Mouse (Mus musculus): ENCODE data around the gene Ube2z. TPM values are rescaled to one million over a fixed set of nuclear protein-coding genes. Genes with fewer than 3 reads are reported as not detected.

The Ube2z gene
- polyA plus RNA-seq, 1 experiment from 2014 or later: 20.9 TPM

DNA sequence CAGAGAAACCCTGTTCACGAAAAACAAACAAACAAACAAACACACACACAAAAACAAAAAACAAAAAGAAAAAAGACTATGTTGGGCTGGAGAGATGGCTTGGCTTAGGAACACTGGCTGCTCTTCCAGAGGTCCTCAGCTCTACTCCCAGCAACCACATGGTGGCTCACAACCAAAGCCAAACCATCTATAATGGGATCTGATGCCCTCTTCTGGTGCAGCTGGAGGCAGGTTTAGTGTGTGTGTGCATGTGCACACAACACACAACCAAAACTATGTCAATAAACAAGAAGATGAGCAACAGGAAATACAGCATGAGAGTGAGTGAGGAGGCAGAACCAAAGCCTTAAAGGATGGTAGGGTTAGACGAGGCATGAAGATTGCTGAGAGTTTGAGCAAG, 33.5 kb downstream of the Ube2z start:
- DNase-seq (ENCODE audit: low spot score): no peak
- H3K4me3 ChIP-seq (ENCODE audit: low read depth, low read length): no peak overlapping the region
- no peak overlapping the region for H3K9ac ChIP-seq (ENCODE audit: low read depth, low read length)
- ATAC-seq (ENCODE audit: low FRiP score): no peak
- H3K27ac ChIP-seq (ENCODE audit: low read depth, low read length): no peak overlapping the region
- no peaks in the 10 kb centered on the region for H3K36me3 ChIP-seq (ENCODE audit: control insufficient read depth, insufficient read depth, low read length)
- H3K27me3 ChIP-seq (ENCODE audit: control insufficient read depth, insufficient read depth, low read length): no peaks in the 10 kb centered on the region; the same call in 1 of the 2 replicates
- no peaks in the 10 kb centered on the region for H3K9me3 ChIP-seq (ENCODE audit: control insufficient read depth, low read length)
- 83% methylated on average over 2 of the region's 2 CpGs for WGBS
- no peak overlapping the region for H3K4me2 ChIP-seq (replicated peaks; ENCODE audit: low read depth, low read length)
- H3K4me1 ChIP-seq (replicated peaks; ENCODE audit: control insufficient read depth, insufficient read depth, low read length): no peaks in the 10 kb centered on the region; the same call in 1 of the 2 replicates

GRCm38 (mm10) chr11:96030571-96030970, 34.6 kb downstream of the Ube2z start:
- no peaks in the 10 kb centered on the region; the same call in 1 of the 2 replicates for H3K4me1 ChIP-seq (replicated peaks; ENCODE audit: control insufficient read depth, insufficient read depth, low read length)
- no peaks in the 10 kb centered on the region for H3K36me3 ChIP-seq (ENCODE audit: control insufficient read depth, insufficient read depth, low read length)
- H3K9me3 ChIP-seq (ENCODE audit: control insufficient read depth, low read length): no peaks in the 10 kb centered on the region
- H3K4me3 ChIP-seq (ENCODE audit: low read depth, low read length): no peak overlapping the region
- H3K27me3 ChIP-seq (ENCODE audit: control insufficient read depth, insufficient read depth, low read length): no peaks in the 10 kb centered on the region; the same call in 1 of the 2 replicates
- no peak overlapping the region for H3K9ac ChIP-seq (ENCODE audit: low read depth, low read length)
- H3K27ac ChIP-seq (ENCODE audit: low read depth, low read length): no peak overlapping the region
- WGBS: 89% methylated on average over 3 of the region's 3 CpGs
- no peak overlapping the region for H3K4me2 ChIP-seq (replicated peaks; ENCODE audit: low read depth, low read length)
- DNase-seq (ENCODE audit: low spot score) (no peak), ATAC-seq (ENCODE audit: low FRiP score) (no peak)

DNA sequence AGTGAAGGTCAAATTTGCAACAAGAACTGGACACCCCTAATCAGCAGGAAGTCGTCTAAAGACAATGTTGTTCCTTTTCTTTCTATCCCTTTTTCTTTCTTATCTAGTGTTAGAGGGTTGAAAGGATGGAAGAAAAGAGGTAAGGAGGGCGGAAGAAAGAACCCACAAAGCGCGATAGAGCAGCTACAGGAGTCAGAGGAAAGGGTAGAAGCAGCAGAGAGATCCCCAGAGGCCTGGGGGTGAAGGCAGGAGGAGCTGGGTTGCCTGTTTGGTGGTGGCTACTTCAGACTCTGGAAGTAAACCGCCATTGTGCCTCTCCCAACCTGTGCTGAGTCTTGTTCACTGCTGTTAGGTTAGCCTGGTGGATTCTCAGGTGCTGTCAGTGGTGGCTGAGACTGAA, 37.1 kb downstream of the Ube2z start:
- Histone ChIP-seq H3K9me3 (ENCODE audit: control insufficient read depth, low read length) (no peaks in the 10 kb centered on the region), H3K36me3 (ENCODE audit: control insufficient read depth, insufficient read depth, low read length) (no peaks in the 10 kb centered on the region), H3K4me1 (replicated peaks; ENCODE audit: control insufficient read depth, insufficient read depth, low read length) (no peaks in the 10 kb centered on the region), H3K27me3 (ENCODE audit: control insufficient read depth, insufficient read depth, low read length) (no peaks in the 10 kb centered on the region; the same call in 1 of the 2 replicates), H3K27ac (ENCODE audit: low read depth, low read length) (no peak overlapping the region), H3K4me3 (ENCODE audit: low read depth, low read length) (no peak overlapping the region), H3K9ac (ENCODE audit: low read depth, low read length) (no peak overlapping the region), H3K4me2 (replicated peaks; ENCODE audit: low read depth, low read length) (no peak overlapping the region)
- ATAC-seq (ENCODE audit: low FRiP score) (no peak), DNase-seq (ENCODE audit: low spot score) (no peak)
- WGBS: 60% methylated on average over 5 of the region's 5 CpGs

GRCm38 (mm10) chr11:96020622-96021021, 44.6 kb downstream of the Ube2z start:
- 69% methylated on average over 4 of the region's 4 CpGs for WGBS
- Histone ChIP-seq H3K9ac (ENCODE audit: low read depth, low read length) (no peak overlapping the region), H3K36me3 (ENCODE audit: control insufficient read depth, insufficient read depth, low read length) (no peaks in the 10 kb centered on the region), H3K27ac (ENCODE audit: low read depth, low read length) (no peak overlapping the region), H3K9me3 (ENCODE audit: control insufficient read depth, low read length) (no peaks in the 10 kb centered on the region), H3K4me2 (replicated peaks; ENCODE audit: low read depth, low read length) (no peak overlapping the region), H3K27me3 (ENCODE audit: control insufficient read depth, insufficient read depth, low read length) (no peaks in the 10 kb centered on the region), H3K4me1 (replicated peaks; ENCODE audit: control insufficient read depth, insufficient read depth, low read length) (no peaks in the 10 kb centered on the region), H3K4me3 (ENCODE audit: low read depth, low read length) (no peak overlapping the region)
- DNase-seq (ENCODE audit: low spot score): no peak
- no peak for ATAC-seq (ENCODE audit: low FRiP score)

- 15% methylated on average over 9 of the region's 9 CpGs for WGBS
- Histone ChIP-seq H3K9me3 (ENCODE audit: control insufficient read depth, low read length) (no peaks in the 10 kb centered on the region), H3K36me3 (ENCODE audit: control insufficient read depth, insufficient read depth, low read length) (no peaks in the 10 kb centered on the region), H3K27ac (ENCODE audit: low read depth, low read length) (no peak overlapping the region), H3K4me2 (replicated peaks; ENCODE audit: low read depth, low read length) (no peak overlapping the region), H3K27me3 (ENCODE audit: control insufficient read depth, insufficient read depth, low read length) (no peaks in the 10 kb centered on the region), H3K9ac (ENCODE audit: low read depth, low read length) (no peak overlapping the region), H3K4me1 (replicated peaks; ENCODE audit: control insufficient read depth, insufficient read depth, low read length) (no peaks in the 10 kb centered on the region), H3K4me3 (ENCODE audit: low read depth, low read length) (no peak overlapping the region)
- DNase-seq (ENCODE audit: low spot score) (no peak), ATAC-seq (ENCODE audit: low FRiP score) (no peak)
These were observed 47.2 kb downstream of the Ube2z start for GRCm38 (mm10) chr11:96017941-96018351.

DNA sequence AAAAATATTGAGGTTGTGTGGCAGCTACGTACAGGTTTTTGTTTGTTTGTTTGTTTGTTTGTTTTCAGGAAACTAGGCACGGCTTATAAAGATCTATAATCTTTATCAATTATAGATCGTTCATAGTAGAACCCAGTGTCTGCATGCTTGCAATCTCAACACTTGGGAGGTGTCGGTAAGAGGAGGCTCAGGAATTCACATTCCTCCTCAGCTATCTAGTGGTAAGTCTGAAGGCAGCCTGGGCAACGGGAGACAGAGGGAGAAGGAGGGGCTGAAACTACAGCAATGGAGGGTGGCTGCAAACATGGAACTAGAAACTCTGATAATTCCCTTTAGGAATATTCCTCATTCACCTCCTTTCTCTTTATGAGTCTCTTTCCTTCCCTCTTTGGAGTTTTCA, 49.8 kb downstream of the Ube2z start:
- no peaks in the 10 kb centered on the region for H3K36me3 ChIP-seq (ENCODE audit: control insufficient read depth, insufficient read depth, low read length)
- no peaks in the 10 kb centered on the region; the same call in 1 of the 2 replicates for H3K4me1 ChIP-seq (replicated peaks; ENCODE audit: control insufficient read depth, insufficient read depth, low read length)
- 54% methylated on average over 5 of the region's 5 CpGs for WGBS
- DNase-seq (ENCODE audit: low spot score) (no peak), ATAC-seq (ENCODE audit: low FRiP score) (no peak)
- H3K9ac ChIP-seq (ENCODE audit: low read depth, low read length): no peak overlapping the region
- no peak overlapping the region for H3K27ac ChIP-seq (ENCODE audit: low read depth, low read length)
- H3K4me2 ChIP-seq (replicated peaks; ENCODE audit: low read depth, low read length): no peak overlapping the region
- H3K4me3 ChIP-seq (ENCODE audit: low read depth, low read length): no peak overlapping the region
- no peaks in the 10 kb centered on the region for H3K27me3 ChIP-seq (ENCODE audit: control insufficient read depth, insufficient read depth, low read length)
- no peaks in the 10 kb centered on the region for H3K9me3 ChIP-seq (ENCODE audit: control insufficient read depth, low read length)

- Histone ChIP-seq H3K4me3 (ENCODE audit: low read depth, low read length) (no peak overlapping the region), H3K27ac (ENCODE audit: low read depth, low read length) (no peak overlapping the region), H3K4me1 (replicated peaks; ENCODE audit: control insufficient read depth, insufficient read depth, low read length) (no peaks in the 10 kb centered on the region; the same call in 1 of the 2 replicates), H3K4me2 (replicated peaks; ENCODE audit: low read depth, low read length) (peak overlapping the region; percentile 26; the same call in 1 of the 2 replicates), H3K27me3 (ENCODE audit: control insufficient read depth, insufficient read depth, low read length) (no peaks in the 10 kb centered on the region), H3K36me3 (ENCODE audit: control insufficient read depth, insufficient read depth, low read length) (no peaks in the 10 kb centered on the region), H3K9ac (ENCODE audit: low read depth, low read length) (0 out of 2 replicates have a peak overlapping the region, but pooled peaks have one; percentile 34), H3K9me3 (ENCODE audit: control insufficient read depth, low read length) (no peaks in the 10 kb centered on the region)
- ATAC-seq (ENCODE audit: low FRiP score) (no peak), DNase-seq (ENCODE audit: low spot score) (peak; percentile 33)
- WGBS: 7% methylated on average over 5 of the region's 8 CpGs
These were observed 53.2 kb downstream of the Ube2z start for GRCm38 (mm10) chr11:96011982-96012381.

- Histone ChIP-seq H3K4me3 (ENCODE audit: low read depth, low read length) (no peak overlapping the region), H3K4me2 (replicated peaks; ENCODE audit: low read depth, low read length) (no peak overlapping the region), H3K36me3 (ENCODE audit: control insufficient read depth, insufficient read depth, low read length) (no peaks in the 10 kb centered on the region), H3K27me3 (ENCODE audit: control insufficient read depth, insufficient read depth, low read length) (no peaks in the 10 kb centered on the region), H3K4me1 (replicated peaks; ENCODE audit: control insufficient read depth, insufficient read depth, low read length) (no peaks in the 10 kb centered on the region; the same call in 1 of the 2 replicates), H3K9ac (ENCODE audit: low read depth, low read length) (no peak overlapping the region), H3K27ac (ENCODE audit: low read depth, low read length) (no peak overlapping the region), H3K9me3 (ENCODE audit: control insufficient read depth, low read length) (no peaks in the 10 kb centered on the region)
- ATAC-seq (ENCODE audit: low FRiP score): no peak
- no peak for DNase-seq (ENCODE audit: low spot score)
- WGBS: 0% methylated on average over 1 of the region's 1 CpGs
These were observed 56.4 kb downstream of the Ube2z start for GRCm38 (mm10) chr11:96008827-96009226.

DNA sequence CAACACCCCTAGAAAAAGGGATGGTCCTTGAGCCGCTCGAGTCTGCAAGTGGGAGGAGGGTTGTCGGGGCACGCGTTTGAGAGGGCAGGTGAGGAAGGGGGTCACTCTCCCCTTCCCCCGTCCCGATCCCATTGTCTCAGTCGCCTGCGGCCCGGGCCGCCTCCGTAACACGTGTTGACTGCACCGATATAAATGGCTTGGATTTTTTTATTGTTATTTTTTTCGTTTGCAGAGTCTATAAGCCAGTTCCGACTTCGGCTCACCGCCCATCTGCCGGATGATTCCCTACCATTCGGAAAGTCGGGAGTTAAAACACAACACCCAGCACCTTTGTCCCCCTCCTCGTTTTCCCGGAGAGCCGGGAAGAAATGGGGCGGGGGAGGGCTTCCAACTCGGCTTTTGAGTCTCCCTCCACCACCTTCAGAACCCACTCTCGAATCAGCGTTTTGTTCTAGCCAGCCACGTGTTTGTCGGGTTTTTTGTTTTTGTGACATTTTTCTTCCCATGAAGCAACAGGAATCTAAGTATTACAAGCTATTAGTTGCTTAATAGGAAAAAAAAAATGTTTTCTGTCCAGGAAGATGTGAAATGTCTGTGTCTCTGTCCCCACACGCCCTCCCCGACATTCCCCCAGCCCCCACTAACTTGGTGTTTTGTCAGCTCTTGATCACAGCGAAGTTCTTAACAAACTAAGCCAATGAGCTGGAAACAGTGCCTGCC, 57.5 kb downstream of the Ube2z start:
- H3K9me3 ChIP-seq (ENCODE audit: control insufficient read depth, low read length): no peaks in the 10 kb centered on the region
- peak overlapping the region; percentile 97 for H3K4me3 ChIP-seq (ENCODE audit: low read depth, low read length)
- no peak; the same call in 1 of the 2 replicates for ATAC-seq (ENCODE audit: low FRiP score)
- H3K36me3 ChIP-seq (ENCODE audit: control insufficient read depth, insufficient read depth, low read length): no peaks in the 10 kb centered on the region
- H3K9ac ChIP-seq (ENCODE audit: low read depth, low read length): peak overlapping the region; percentile 99
- under 1% methylated on average over 33 of the region's 33 CpGs for WGBS
- peak; percentile 74 for DNase-seq (ENCODE audit: low spot score)
- peak overlapping the region; percentile 99 for H3K27ac ChIP-seq (ENCODE audit: low read depth, low read length)
- no peaks in the 10 kb centered on the region for H3K27me3 ChIP-seq (ENCODE audit: control insufficient read depth, insufficient read depth, low read length)
- H3K4me1 ChIP-seq (replicated peaks; ENCODE audit: control insufficient read depth, insufficient read depth, low read length): no peaks in the 10 kb centered on the region; the same call in 1 of the 2 replicates
- peak overlapping the region; percentile 88 for H3K4me2 ChIP-seq (replicated peaks; ENCODE audit: low read depth, low read length)
